Mouse (Mus musculus): Measurements from ENCODE around the gene Nectin1. TPM values are rescaled to one million over a fixed set of nuclear protein-coding genes. Genes with fewer than 3 reads are reported as not detected.

The Nectin1 gene
- total RNA-seq, 2 experiments from 2014 or later, result 4.5 to 6.7 TPM

GRCm38 (mm10) chr9:43842921-43843577, 99.3 kb downstream of the Nectin1 start:
- intact Hi-C loops (cut with DNase I; ENCODE audit: low total_unique reads), result no loop called here
- DNase-seq, result no peak

- intact Hi-C loops (cut with DNase I; ENCODE audit: low total_unique reads), result no loop called here
- no peak for DNase-seq
Measured at GRCm38 (mm10) chr9:43843711-43844127, 99.9 kb downstream of the Nectin1 start.

- intact Hi-C loops (cut with DNase I; ENCODE audit: low total_unique reads), result no loop called here
- DNase-seq, result peak; percentile 50
Measured at GRCm38 (mm10) chr9:43845660-43846455, 102.1 kb downstream of the Nectin1 start.

- no peak for DNase-seq
- intact Hi-C loops (cut with DNase I; ENCODE audit: low total_unique reads), result no loop called here
Measured at GRCm38 (mm10) chr9:43847861-43848260, 104.1 kb downstream of the Nectin1 start.

GRCm38 (mm10) chr9:43850281-43850680, 106.5 kb downstream of the Nectin1 start:
- no peak for DNase-seq
- intact Hi-C loops (cut with DNase I; ENCODE audit: low total_unique reads), result no loop called here

- no peak for DNase-seq
- intact Hi-C loops (cut with DNase I; ENCODE audit: low total_unique reads), result no loop called here
Measured at GRCm38 (mm10) chr9:43851154-43851553, 107.4 kb downstream of the Nectin1 start.

- intact Hi-C loops (cut with DNase I; ENCODE audit: low total_unique reads), result no loop called here
- DNase-seq, result no peak
Measured at GRCm38 (mm10) chr9:43855887-43856286, 112.1 kb downstream of the Nectin1 start.

All from gastrocnemius, postnatal 14 days (tissue).